Mouse (Mus musculus) 3134 (cell line): ENCODE results near the gene Acvr1b.

ENCODE experiments used
- DNase-seq: peaks from one replicate; pipeline ENCODE4 v3.0.0-alpha.2; 2011; ENCODE audit warnings: low spot score; ENCODE audit not compliant: insufficient read length; ENCODE audit errors: extremely low read depth

The Acvr1b gene

DNA sequence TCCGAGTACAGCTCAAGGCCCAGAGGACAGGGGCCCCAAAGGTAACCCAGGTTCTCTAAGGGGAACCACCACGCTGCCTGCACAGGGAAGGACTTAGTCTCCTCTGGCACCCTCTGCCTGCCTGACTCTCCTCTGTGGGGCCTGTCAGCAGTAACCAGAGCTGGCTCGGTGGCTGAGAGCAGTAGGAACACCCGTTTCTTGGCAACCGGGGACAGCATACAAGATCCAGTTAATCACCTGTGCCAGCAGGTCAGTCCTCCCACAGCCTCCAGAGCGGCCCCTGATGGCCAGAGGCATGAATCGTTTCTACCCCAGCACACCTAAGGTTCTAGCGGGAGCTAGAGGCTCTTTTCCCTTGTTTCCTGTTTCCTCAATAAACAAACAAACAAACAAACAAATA, 68.8 kb downstream of the Acvr1b start:
- DNase-seq, result no peak

DNA sequence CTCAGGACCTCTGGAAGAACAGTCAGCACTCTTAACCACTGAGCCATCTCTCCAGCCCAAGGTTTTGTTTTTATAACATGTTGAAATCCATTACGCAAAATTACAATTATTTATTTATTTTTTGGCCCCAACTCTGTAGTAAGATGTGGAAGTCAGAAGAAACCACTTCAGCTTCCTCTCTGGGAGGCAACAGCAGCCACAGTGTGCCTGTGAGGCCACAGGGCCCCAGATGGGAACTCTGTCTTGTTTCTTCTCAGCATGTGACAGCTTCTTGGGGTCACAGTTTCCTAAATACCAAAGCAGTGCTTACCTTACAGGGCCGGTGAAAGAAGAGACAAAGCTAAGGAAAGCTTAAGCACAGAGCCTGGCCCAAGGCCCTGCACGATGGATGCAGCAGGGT, 70.1 kb downstream of the Acvr1b start:
- DNase-seq, result no peak

DNA sequence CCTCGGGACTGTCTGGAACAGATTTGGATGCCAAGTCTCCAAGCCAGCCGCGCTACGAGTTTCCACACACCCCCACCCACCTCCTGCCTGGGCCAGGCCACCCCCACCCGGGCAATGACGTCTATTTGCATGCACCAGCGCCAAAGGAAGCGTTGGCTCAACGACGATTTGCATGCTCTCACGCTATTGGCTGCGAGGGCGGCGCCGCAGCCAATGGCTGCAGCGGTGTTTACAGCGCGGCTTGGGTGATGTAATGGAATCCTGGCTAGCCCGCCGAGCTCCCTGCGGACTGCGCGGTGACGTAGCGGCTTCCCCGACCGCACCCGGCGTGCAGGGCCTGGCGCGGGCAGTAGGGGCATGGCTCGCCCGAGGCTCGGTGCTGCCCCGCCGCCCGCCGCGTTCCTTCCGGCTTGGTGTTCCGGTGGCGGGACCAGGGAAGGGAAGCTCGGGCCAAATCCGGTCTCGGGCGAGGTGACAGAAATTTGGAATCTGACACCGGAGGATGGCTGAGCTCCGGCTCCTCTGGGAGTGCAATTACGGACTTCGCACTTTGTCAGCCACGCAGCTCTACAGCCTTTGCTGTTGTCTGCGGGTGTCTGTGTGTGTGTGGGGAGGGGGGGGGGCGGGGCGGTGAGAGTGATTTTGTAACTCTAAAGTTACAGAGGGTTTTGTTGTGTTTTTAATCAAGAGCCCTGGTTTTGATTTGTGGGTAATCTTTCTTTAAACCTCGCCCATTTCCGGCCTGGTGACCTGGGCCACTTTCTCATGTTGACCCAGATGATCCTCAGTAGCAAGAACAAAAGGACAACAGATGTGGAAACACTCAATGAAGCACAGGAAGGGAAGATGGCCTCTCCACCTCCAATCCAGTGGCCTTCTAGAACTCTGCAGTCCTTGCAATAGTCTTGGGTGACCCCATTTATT, 72.6 kb downstream of the Acvr1b start:
- peak; percentile 98 for DNase-seq

DNA sequence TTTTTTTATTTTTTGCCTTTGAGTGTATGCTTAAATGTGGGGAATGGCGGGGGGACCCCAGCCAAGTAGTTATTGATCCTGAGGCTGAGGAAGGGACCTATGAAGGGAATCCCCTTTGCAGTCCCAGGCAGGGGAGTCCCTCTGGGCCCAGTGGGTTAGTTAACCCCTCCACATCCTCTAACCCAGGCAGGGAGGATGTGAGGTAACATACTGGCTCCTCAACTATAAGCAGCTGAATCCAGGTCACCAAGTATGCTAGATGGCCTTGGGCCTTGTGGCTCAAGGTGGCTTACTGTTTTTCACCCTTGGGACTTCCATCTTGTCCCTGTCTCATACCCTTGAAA, 73.3 kb downstream of the Acvr1b start:
- no peak for DNase-seq

DNA sequence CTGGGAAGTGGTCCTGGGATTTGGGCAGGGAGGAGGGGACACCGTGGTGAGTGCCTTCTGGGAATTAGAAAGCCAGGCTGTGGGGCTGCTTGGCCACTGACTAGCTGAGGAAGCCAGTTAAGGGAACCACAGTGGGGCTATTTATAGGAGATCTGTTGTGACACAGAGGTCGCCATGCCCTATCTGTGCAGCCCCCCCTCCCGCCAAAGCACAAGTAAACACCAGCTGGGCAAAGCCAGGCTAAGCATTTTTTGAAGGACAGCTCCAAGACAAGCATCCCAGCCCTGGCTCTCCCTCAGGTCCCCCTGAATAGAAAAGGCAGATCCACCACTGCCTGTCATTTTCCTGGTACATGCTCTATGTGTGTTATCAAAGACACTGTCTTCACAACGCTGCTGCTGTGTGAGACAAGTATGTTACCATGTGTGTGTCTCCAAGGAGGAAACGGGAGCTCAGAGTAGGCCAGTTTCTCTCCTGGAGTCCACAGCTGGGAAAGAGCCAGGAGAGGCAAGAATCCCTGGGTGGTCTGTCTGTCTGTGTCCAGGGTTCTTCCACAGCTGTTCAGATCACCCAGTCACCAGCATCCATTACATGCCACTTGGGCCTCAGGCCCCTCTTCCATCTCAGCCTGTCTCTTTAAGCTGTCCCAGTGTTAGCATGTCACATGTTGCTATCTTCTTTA, 74.3 kb downstream of the Acvr1b start:
- DNase-seq, result no peak

DNA sequence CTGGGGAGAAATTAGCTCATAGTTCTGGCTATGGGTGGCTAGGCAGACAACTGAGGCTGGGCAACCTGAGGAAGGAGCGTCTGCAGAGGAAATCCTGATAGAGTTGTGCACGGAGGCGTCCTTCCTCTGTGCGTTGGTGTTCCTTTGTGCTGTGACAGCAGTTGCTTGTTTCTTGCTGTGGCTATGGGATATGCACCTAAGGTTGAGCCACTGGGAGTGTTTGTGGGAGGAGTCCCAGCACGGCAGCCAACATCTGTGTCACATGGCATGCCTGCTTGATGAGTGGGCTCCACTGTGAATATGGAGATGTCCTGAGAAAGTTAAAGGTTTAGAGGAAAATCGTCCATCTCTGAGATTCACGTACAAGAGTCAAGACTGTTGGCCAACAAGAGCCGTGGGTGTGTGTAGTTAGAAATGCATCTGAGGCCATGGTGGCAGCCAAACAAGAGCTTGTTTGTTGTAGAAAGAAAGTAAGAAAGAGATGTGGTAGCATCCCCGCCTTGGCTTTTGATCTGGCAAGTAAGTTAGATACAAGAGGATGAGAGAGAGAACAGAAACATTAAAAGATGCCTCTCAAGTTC, 76.4 kb downstream of the Acvr1b start:
- no peak for DNase-seq

DNA sequence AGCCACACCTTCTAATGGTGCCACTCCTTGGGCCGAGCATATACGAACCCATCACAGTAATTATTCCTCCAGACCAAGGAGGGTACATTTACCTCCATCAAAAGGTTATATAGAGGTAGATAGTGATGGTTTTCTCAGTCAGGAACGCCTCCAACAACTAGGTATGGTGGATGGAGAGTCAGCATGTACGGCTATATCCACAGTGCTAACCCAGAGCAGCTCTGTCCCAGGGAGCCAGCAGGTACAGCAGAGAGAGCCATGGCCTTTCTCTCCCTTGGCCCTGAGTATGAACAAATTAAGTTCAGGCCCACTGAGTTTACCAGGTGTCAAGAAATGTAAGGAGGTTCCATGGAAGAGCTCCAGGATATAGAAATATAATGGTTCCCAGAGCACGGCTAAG, 78.1 kb downstream of the Acvr1b start:
- no peak for DNase-seq

DNA sequence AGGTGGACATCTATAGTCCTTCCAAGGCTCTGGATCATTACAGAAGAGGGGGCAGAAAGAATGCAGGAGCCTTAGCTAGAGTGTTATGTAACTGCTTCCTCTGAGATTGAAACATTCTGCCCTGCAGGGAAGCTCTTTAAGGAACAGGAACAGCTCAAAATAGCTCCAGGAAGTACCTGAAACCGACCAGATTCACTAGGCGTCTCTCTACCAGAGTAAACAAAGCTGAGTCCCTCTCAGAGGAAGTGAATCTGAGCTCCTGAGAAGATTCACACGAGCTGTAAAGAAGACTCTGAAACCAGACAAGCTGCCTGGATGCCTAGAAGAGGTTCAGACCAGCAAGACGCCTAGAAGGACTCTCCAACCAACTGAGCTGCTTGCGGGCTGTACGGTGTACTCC, 78.7 kb downstream of the Acvr1b start:
- no peak for DNase-seq

DNA sequence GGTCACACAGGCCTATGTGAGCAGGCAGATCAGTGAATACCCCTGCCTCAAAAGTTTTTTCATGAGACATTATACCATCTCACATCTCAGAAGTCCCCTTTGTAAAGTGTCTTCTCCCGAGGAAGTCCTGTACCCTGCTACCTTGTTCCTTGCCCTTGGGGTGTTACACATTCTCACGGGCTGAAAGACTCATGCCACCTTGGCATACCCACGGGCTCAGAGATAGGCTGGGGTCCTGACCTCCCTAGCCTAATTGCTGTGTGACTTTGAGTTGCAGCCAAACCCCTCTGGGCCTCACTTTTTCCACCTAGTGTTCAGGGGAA, 79.7 kb downstream of the Acvr1b start:
- no peak for DNase-seq

DNA sequence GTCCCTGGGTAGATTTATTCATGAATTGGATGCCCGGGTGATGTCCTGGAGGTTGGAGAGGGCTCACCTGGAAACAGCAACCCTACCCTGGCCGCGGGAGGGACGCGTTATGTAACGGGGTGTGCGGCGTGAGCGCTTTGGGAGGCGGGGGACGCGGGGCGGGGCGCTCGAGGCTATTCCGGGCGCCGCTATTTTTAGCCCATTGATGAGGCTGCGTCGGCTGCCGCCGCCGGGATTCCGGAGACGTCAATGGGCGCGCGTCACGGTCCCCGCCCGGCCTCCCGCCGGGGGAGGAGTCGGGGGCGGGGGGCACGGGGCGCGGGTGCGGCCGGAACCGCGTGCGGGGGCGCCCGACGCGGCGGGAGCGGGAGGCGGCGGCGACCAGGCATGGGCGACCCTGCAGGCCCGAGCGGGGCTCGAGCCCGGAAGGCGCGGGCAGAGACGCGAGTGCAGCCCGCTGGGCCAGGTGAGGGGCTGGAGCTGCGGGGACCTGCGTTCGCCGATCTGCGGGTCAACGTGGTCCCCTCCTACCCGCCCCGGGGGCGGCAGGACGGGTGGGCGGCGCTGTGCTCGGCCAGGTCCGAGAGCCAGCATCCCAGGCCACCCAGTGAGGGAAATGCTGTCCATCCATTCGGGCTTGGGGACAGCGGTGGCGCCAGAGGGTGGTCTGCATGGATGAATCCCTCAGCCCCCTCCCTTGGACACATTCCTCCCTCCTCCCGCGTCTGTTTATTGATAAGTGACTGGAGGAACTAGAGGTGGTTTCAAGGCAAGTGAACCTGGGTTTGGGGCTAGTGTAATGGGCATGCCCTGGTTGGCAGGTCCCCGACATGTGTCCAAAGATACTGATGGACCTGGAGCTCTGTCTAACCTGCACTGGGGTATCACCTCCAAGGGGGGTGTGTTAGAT, 80.3 kb downstream of the Acvr1b start, which contains the start of gene Nr4a1:
TSS of gene Nr4a1 (plus strand) at position 384 of the 910 bp plus-strand sequence.
- DNase-seq, result peak; percentile 70

DNA sequence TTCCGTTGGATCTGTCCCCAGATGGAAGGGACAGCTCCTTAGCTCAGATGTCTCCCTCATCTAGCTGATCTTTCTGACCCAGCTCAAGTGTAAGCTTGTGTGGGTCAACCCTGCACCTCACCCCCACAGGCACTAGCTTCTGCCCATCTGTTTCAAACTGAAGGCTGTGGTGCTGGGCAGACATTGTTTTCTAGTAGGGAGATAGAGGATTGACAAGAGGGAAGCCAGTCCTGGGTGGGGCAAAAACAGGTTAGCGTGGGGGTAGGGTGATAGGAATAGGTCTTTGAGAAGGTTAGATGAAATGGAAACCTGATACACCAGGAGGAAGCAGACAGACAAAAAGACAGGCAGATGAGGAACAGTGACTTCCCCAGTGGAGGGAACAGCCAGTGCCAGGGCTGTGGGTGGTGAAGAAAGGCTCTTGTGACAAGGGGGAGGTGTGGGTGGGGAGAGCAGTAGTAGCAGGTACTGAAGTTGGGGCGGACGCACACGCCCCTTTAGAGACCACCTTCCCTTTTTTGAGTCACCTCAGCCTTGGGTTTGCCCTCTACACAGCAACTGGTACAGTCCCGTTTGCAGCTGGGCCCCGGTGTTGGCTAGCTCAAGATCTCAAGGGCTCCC, 82.1 kb downstream of the Acvr1b start:
- DNase-seq, result no peak

DNA sequence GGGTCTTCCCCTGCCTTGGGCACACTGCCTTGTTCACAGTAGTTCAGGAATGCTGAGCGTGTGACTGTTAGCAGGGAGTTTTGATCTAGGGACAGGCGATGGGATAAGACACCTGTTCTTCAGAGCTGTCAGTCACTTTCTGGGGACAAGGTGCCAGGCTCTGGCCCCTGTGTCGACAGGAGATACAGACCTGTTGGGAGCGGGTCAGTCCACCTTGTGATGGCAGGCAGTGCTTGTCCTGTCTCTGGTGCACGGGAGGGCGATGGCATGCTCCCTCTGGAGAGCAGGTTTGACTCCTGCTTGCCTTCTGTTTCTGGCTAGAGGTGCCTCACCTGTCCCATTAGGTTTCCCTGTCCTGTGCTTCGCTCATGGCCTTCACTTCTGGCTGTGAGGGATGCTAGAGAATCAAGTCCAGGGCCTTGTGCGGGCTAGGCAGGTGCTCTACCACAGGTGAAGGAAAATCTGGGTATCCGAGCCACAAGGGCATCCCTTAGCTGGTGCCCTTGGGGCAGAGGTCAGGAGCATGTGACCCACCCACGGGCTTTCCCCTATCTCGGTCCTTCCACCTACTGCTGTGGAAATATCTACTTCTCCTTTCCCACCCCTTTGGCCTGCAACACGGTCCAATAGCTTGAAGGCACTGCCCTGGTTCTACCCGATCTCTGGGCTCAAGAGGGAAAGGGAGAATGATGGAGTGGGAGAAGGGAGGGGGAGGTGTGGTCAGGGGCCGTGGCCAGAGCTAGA, 82.8 kb downstream of the Acvr1b start:
- DNase-seq, result no peak

DNA sequence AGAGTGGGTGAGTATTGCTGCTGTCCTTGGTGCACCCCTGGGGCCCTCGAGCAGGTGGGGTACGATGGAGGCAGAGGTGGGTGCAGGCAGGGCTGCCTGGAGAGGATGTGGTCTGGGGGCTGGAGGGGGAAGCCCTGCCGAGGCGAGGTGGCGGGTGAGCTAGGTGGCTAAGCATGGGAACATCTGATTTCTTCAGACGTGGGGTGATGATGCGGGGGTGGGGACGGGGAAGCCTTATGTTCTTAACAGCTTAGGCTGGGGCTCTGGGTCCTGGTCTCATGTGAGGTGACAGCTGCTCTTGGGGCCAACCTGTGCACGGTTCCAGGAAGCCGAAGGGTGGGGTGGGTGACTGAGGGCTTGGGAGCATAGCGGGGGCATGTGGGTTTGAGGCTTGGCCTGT, 84.6 kb downstream of the Acvr1b start:
- no peak for DNase-seq

DNA sequence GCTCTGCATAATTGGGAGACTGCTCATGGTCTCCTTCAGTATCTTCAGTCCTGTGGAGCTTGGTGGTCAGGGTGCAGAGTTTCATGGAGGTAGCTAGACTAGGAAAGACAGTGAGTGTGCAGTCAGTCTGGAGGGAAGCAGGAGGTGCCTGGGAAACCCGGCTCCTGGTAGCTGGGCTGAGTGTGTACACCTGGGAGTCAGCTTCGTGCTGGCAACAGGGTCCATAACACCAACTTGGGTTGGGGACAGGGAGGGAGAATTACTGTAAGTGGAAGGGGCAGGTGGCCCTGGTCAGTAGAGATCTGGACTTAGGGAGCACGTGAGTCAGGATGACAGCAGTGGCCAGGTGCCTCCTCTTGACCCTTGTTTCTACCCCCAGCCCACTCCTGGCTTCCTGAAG, 86.1 kb downstream of the Acvr1b start:
- no peak for DNase-seq

DNA sequence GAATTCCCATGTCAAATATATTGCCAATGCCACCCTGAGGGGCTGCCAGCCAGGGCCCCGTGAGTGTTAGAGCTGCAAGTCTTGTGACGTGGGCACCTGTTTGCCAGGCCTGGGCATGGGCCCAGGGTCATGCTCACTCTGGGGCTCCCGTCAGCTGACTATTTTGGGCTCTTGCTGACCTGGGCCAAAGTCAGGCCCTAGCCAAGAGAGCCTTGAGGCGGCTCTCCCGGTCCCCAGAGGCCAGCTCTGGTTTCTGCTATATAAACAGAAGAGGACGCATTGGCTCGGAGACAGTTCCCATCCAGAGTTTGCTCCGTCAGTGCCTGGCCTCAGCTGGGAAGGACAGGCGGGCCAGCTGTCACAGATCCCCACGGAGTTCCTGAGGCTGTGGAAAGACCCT, 86.5 kb downstream of the Acvr1b start:
- DNase-seq, result peak; percentile 83

DNA sequence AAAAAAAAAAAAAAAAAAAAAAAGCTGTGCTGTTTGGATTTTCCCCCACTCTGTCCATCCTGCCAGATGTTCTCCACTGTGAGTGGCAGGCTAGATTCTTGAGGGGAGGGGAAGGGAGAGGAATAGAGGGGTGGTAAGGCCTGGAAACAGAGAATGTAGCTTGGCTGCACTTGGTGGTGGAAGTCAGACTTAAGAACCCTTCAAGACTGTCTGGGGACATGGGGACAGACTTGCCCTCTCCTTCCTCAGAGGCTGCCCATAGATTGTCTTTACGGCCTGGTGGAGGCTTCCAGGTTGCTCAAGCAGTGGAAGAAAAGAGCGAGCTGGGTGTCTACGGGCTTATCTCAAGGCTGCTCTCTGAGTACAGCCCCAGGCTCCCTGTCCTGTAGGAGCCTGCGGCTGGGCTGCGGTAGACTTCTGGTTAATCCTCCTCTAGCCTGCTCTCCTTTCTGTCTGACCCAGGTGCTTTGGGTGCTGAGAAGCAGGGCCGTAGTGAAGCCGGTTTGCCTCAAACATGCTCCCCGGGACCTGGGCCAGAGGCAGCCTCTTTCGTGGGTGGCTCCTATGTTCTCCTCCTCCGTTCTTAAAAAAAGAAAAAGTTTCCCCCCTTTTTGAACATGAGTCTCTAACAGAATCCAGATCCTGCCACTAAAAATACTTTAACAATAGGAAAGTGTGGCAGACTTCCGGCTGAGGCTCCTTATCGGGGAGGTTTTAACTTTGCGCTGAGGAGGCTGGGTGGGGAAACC, 87.2 kb downstream of the Acvr1b start:
- DNase-seq, result no peak

DNA sequence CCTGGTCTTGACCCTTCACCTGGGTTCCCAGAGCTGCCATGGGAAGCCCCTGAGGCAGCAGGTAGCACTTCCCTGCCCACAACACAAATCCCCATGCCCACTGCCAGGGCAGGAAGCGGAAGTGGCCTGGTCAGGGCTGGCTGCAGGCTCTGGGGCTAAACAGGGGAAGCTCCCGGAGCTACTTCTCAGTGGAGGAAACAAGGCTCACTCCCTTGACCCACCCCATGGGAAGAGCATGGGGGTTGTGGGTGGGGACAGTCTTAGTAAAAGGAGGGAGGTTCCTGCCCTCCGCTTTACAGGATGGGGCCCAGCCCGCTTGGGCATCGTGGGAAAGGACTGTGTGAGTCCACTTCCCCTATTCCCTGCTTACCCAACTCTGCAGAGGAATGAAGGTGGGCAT, 88.6 kb downstream of the Acvr1b start:
- DNase-seq, result no peak
